Mouse (Mus musculus) MEL (cell line): ENCODE data around the gene Aip. TPM values are rescaled to one million over a fixed set of nuclear protein-coding genes. Genes with fewer than 3 reads are reported as not detected.

Experiments
- DNase-seq: peaks from one replicate; pipeline ENCODE4 v3.0.0; 2011; ENCODE audit warnings: low read depth, low spot score
- H3K27ac ChIP-seq: 2 replicates; pipeline ENCODE4 v1.5.1; 2012; ENCODE audit warnings: low read depth, mild to moderate bottlenecking, control low read depth, low read length, moderate library complexity; ENCODE audit not compliant: control insufficient read depth
- H3K27me3 ChIP-seq, 2 experiments: fragments of 150-350 bp in 1 of 2; sonication (generic) in 1 of 2; 2 replicates each; pipeline ENCODE4 v1.6.1; 2012; ENCODE audit warnings: low read length in 2 of 2, mild to moderate bottlenecking in 2 of 2, improper control_type of control experiment in 1 of 2, moderate library complexity in 1 of 2; ENCODE audit not compliant: insufficient read depth in 2 of 2, control insufficient read depth in 1 of 2
- H3K36me3 ChIP-seq, 2 experiments: 2 replicates each; pipeline ENCODE4 v1.6.1; 2012 to 2014; ENCODE audit warnings: low read length in 2 of 2, improper control_type of control experiment in 1 of 2, inconsistent platforms in 1 of 2, mild to moderate bottlenecking in 1 of 2; ENCODE audit not compliant: insufficient read depth in 2 of 2, control insufficient read depth in 1 of 2
- H3K4me1 ChIP-seq, 2 experiments: fragments of 150-350 bp in 1 of 2; sonication (generic) in 1 of 2; 2 replicates each; pipeline ENCODE4 v1.6.1; 2012; ENCODE audit warnings: low read length in 2 of 2, improper control_type of control experiment in 1 of 2, mild to moderate bottlenecking in 1 of 2; ENCODE audit not compliant: insufficient read depth in 2 of 2, control insufficient read depth in 1 of 2
- H3K4me3 ChIP-seq, 2 experiments: fragments of 150-350 bp in 1 of 2; sonication (generic) in 1 of 2; 2 replicates each; pipeline ENCODE4 v1.5.1; 2012; ENCODE audit warnings: low read depth in 2 of 2, low read length in 2 of 2, mild to moderate bottlenecking in 2 of 2, moderate library complexity in 2 of 2, control low read depth in 1 of 2, improper control_type of control experiment in 1 of 2; ENCODE audit not compliant: control insufficient read depth in 1 of 2, insufficient read depth in 1 of 2
- H3K79me2 ChIP-seq: 2 replicates; pipeline ENCODE4 v1.6.1; 2012; ENCODE audit warnings: mild to moderate bottlenecking, low read length, moderate library complexity; ENCODE audit not compliant: control insufficient read depth, poor library complexity, insufficient read depth
- H3K9ac ChIP-seq: 2 replicates; pipeline ENCODE4 v1.6.1; 2012; ENCODE audit warnings: low read depth, mild to moderate bottlenecking, control low read depth, low read length, moderate library complexity; ENCODE audit not compliant: control insufficient read depth, poor library complexity, severe bottlenecking
- H3K9me3 ChIP-seq: fragments of 150-350 bp; sonication (generic); replicated peaks from 2 replicates; pipeline ENCODE4 v1.6.1; 2012; ENCODE audit warnings: mild to moderate bottlenecking, low read length, improper control_type of control experiment, moderate library complexity; ENCODE audit not compliant: insufficient read depth
- BHLHE40 ChIP-seq: IDR thresholded peaks from 2 replicates; pipeline ENCODE4 v1.6.1; 2012; ENCODE audit warnings: low read depth, mild to moderate bottlenecking, inconsistent platforms, low read length, improper control_type of control experiment, borderline replicate concordance
- GATA1 ChIP-seq: IDR thresholded peaks from 2 replicates; pipeline ENCODE4 v1.6.1; 2011; ENCODE audit warnings: low read depth, low read length, improper control_type of control experiment
- HCFC1 ChIP-seq: IDR thresholded peaks from 2 replicates; pipeline ENCODE4 v1.6.1; 2012; ENCODE audit warnings: low read depth, mild to moderate bottlenecking, inconsistent platforms, low read length, improper control_type of control experiment, moderate library complexity
- JUND ChIP-seq: IDR thresholded peaks from 2 replicates; pipeline ENCODE4 v1.6.1; 2011; ENCODE audit warnings: low read depth, mild to moderate bottlenecking, improper control_type of control experiment, low read length
- MAFK ChIP-seq: IDR thresholded peaks from 2 replicates; pipeline ENCODE4 v1.6.1; 2011; ENCODE audit warnings: low read depth, mild to moderate bottlenecking, low read length, improper control_type of control experiment, borderline replicate concordance
- RCOR1 ChIP-seq: IDR thresholded peaks from 2 replicates; pipeline ENCODE4 v1.6.1; 2012; ENCODE audit warnings: low read depth, mild to moderate bottlenecking, inconsistent platforms, low read length, improper control_type of control experiment
- TCF12 ChIP-seq: IDR thresholded peaks from 2 replicates; pipeline ENCODE4 v1.6.1; 2014; ENCODE audit warnings: low read depth, mild to moderate bottlenecking, inconsistent platforms, low read length, improper control_type of control experiment, moderate library complexity
- USF1 ChIP-seq: IDR thresholded peaks from 2 replicates; pipeline ENCODE4 v1.6.1; 2014; ENCODE audit warnings: low read depth, mild to moderate bottlenecking, inconsistent platforms, low read length, improper control_type of control experiment, moderate library complexity
- ZKSCAN1 ChIP-seq: IDR thresholded peaks from 2 replicates; pipeline ENCODE4 v1.6.1; 2012; ENCODE audit warnings: low read depth, mild to moderate bottlenecking, inconsistent platforms, low read length, improper control_type of control experiment, moderate library complexity
- ZMIZ1 ChIP-seq: IDR thresholded peaks from 2 replicates; pipeline ENCODE4 v1.6.1; 2012; ENCODE audit warnings: low read depth, mild to moderate bottlenecking, inconsistent platforms, low read length, improper control_type of control experiment, moderate library complexity
- ZNF384 ChIP-seq: IDR thresholded peaks from 2 replicates; pipeline ENCODE4 v1.6.1; 2012; ENCODE audit warnings: low read depth, mild to moderate bottlenecking, inconsistent platforms, low read length, improper control_type of control experiment
- polyA plus RNA-seq, 2 experiments: library from polyadenylated mRNA; stranded (reverse) in 1 of 2; unstranded in 1 of 2; fragments of >175 nt in 1 of 2; fragments of >200 nt in 1 of 2; gene quantifications; 2 replicates each; pipeline versions ENCODE4 v1.2.1 to v1.2.4; 2012; ENCODE audit warnings: low replicate concordance in 2 of 2, low read depth in 1 of 2; ENCODE audit not compliant: insufficient read length in 2 of 2, insufficient read depth in 1 of 2, missing spikeins in 1 of 2
- total RNA-seq: library from RNA; depleted of rRNA; stranded (reverse); fragments of 300-350 nt; gene quantifications from 2 replicates; pipeline ENCODE4 v1.2.3, GENCODE M21; 2012

Gene Aip
- total and polyA plus RNA-seq, 3 experiments, result 37.8 to 101 TPM; not detected in 1

- peak; percentile 65 for TF ChIP-seq TCF12
- TF ChIP-seq JUND, result no peak
- TF ChIP-seq BHLHE40, result no peak
Observed at GRCm38 (mm10) chr19:4121097-4121805, 4.4 kb downstream of the Aip start (continued).

- H3K9me3 ChIP-seq, result no peaks in the 10 kb centered on the region
- H3K79me2 ChIP-seq, result peaks cover 2% of the 10 kb centered on the region; the same call in 1 of the 2 replicates
- H3K9ac ChIP-seq, result no peak overlapping the region
- H3K36me3 ChIP-seq, result peaks cover 0 to 38% of the 10 kb centered on the region in 2 experiments; a peak in 2 of 4 replicates
- H3K27me3 ChIP-seq, result no peaks in the 10 kb centered on the region
- H3K27ac ChIP-seq, result no peak overlapping the region
- H3K4me3 ChIP-seq, result no peak overlapping the region
- H3K4me1 ChIP-seq, result peaks cover 25 to 27% of the 10 kb centered on the region in 2 experiments
- DNase-seq, result no peak
- TF ChIP-seq USF1, result no peak
- TF ChIP-seq ZNF384, result no peak
- TF ChIP-seq BHLHE40, result no peak
- no peak for TF ChIP-seq MAFK
- TF ChIP-seq HCFC1, result no peak
- no peak for TF ChIP-seq ZMIZ1
- TF ChIP-seq ZKSCAN1, result no peak
Observed at GRCm38 (mm10) chr19:4120496-4120895, 5.2 kb downstream of the Aip start.

GRCm38 (mm10) chr19:4119716-4120487, 5.8 kb downstream of the Aip start:
- H3K4me1 ChIP-seq, result peaks cover 25% of the 10 kb centered on the region in 2 experiments
- TF ChIP-seq GATA1 (0 out of 2 replicates have a peak, but pooled peaks have one; percentile 16), RCOR1 (0 out of 2 replicates have a peak, but pooled peaks have one; percentile 15), JUND (no peak)
- peaks cover under 1 to 34% of the 10 kb centered on the region in 2 experiments; a peak in 2 of 4 replicates for H3K36me3 ChIP-seq
- H3K4me3 ChIP-seq, result no peak overlapping the region
- H3K27me3 ChIP-seq, result no peaks in the 10 kb centered on the region
- peaks cover 2% of the 10 kb centered on the region; the same call in 1 of the 2 replicates for H3K79me2 ChIP-seq
- H3K9ac ChIP-seq, result no peak overlapping the region
- H3K9me3 ChIP-seq, result no peaks in the 10 kb centered on the region
- DNase-seq, result no peak
- no peak overlapping the region for H3K27ac ChIP-seq
